Comparison of ENCODE assay signal across 28 mouse cellular contexts in the genomic region with DNA sequence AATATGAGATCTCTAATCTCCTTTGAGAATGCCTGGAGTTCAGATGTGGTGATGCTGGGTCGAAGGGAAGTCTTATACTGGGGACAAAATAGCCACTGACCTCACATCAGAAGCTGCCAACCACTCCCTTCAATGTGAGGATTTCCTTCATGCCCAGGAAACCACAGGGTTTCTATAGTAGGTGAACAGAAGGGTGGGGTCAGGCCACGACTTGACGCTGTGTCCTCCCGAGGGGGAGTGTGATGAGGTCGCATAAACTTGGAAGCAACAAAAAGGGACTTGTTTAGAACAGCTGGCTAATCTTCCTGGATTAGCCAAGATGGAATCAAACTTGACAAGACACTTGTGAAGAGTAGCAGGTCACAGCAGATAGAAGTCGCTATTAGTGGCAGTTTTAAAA.
DNase-seq lines count a peak whose midpoint lies in the region; ATAC-seq and TF ChIP-seq lines count a peak whose summit lies in the region.
"Had no signal": no experiment of that assay in that cellular context is flagged by ENCODE, and none has a peak within 500 bp of the region (broad histone marks: within the 10 kb centered on the region; RNA-seq: fewer than 3 reads in every experiment).

No protein-coding gene starts in this region.

- H3K4me2 ChIP-seq in lung, postnatal 0 days (replicated peaks; ENCODE audit: low read depth, low read length): no peak overlapping the region
- no peak overlapping the region for H3K4me2 ChIP-seq in neural tube, embryonic 15.5 days
- H3K4me2 ChIP-seq: forebrain, embryonic 15.5 days; heart, embryonic 11.5 days; limb, embryonic 12.5 days; liver, embryonic 12.5 days; lung, embryonic 14.5 days; midbrain, embryonic 13.5 days; neural tube, embryonic 13.5 days had no signal

- intact Hi-C loops in left cerebral cortex, postnatal 25 days (cut with DNase I): no loop called here

- no peak for TF ChIP-seq POLR2A in lung, adult 2 months (IDR thresholded peaks at IDR 0.05; ENCODE audit: borderline replicate concordance, extremely low read depth, low read depth, low read length)

- H3K27ac ChIP-seq in lung, postnatal 0 days (ENCODE audit: low read length): no peak overlapping the region
- H3K27ac ChIP-seq in neural tube, embryonic 15.5 days (replicated peaks): no peak overlapping the region
- H3K27ac ChIP-seq: forebrain, embryonic 15.5 days; hindbrain, embryonic 10.5 days; hindbrain, postnatal 0 days; layer of hippocampus, adult 2 months; limb, embryonic 12.5 days; liver, embryonic 12.5 days; midbrain, embryonic 13.5 days; neural tube, embryonic 13.5 days had no signal

- TF ChIP-seq EP300 in lung, postnatal 0 days (IDR thresholded peaks at IDR 0.05): peak; percentile 70

- no peaks in the 10 kb centered on the region; the same call in 1 of the 2 replicates for H3K4me1 ChIP-seq in lung, postnatal 0 days (ENCODE audit: insufficient read depth, low read depth, low read length)
- H3K4me1 ChIP-seq in lung, adult 2 months (ENCODE audit: control insufficient read depth, insufficient read depth, low read length): peaks cover 17% of the 10 kb centered on the region
- peaks cover 5% of the 10 kb centered on the region; the same call in 1 of the 2 replicates for H3K4me1 ChIP-seq in neural tube, embryonic 15.5 days
- H3K4me1 ChIP-seq: liver, embryonic 12.5 days; neural tube, embryonic 13.5 days had no signal

- no peaks in the 10 kb centered on the region for H3K9me3 ChIP-seq in lung, postnatal 0 days (ENCODE audit: low read length)
- H3K9me3 ChIP-seq in neural tube, embryonic 15.5 days (replicated peaks): no peaks in the 10 kb centered on the region
- H3K9me3 ChIP-seq: forebrain, embryonic 15.5 days; G1E; hindbrain, embryonic 10.5 days; limb, embryonic 12.5 days; liver, embryonic 12.5 days; megakaryocyte, embryonic 14.5 days; midbrain, embryonic 13.5 days; neural tube, embryonic 13.5 days had no signal

- no peak overlapping the region for H3K4me3 ChIP-seq in lung, postnatal 0 days (ENCODE audit: low read depth, low read length)
- H3K4me3 ChIP-seq in lung, adult 2 months (replicated peaks; ENCODE audit: extremely low read depth, low read depth, low read length): no peak overlapping the region
- no peak overlapping the region for H3K4me3 ChIP-seq in neural tube, embryonic 15.5 days (replicated peaks)
- H3K4me3 ChIP-seq: forebrain, embryonic 15.5 days; hindbrain, embryonic 10.5 days; layer of hippocampus, adult 2 months; limb, embryonic 12.5 days; liver, embryonic 12.5 days; megakaryocyte, embryonic 14.5 days; midbrain, embryonic 13.5 days; neural tube, embryonic 13.5 days had no signal

- DNase-seq in lung, postnatal 0 days (ENCODE audit: low spot score): peak; percentile 66
- DNase-seq in lung, adult 2 months: no peak
- DNase-seq in 416B (ENCODE audit: low read depth): peak; percentile 82
- peak; percentile 12 for DNase-seq in CD4-positive helper T cell, adult 2 months (ENCODE audit: low read depth, low spot score)
- no peak for DNase-seq in left cerebral cortex, postnatal 25 days (ENCODE audit: low spot score in 2 of 2)
- DNase-seq: cerebellum, adult 11 months; cerebellum, postnatal 10 days; embryo, embryonic 11 days; gastrocnemius, postnatal 10 days; kidney, adult 8-10 months; kidney, postnatal 14 days; lung, embryonic 14.5 days; thymus, postnatal 25 days had no signal

- WGBS in lung, postnatal 0 days: 38% methylated on average over 6 of the region's 6 CpGs
- 30% methylated on average over 6 of the region's 6 CpGs for WGBS in lung, adult 2 months
- 73% methylated on average over 6 of the region's 6 CpGs for WGBS in neural tube, embryonic 15.5 days

- no peaks in the 10 kb centered on the region for H3K36me3 ChIP-seq in lung, postnatal 0 days (ENCODE audit: insufficient read depth, low read length)
- H3K36me3 ChIP-seq in neural tube, embryonic 15.5 days: no peaks in the 10 kb centered on the region
- H3K36me3 ChIP-seq: forebrain, embryonic 15.5 days; G1E; hindbrain, embryonic 10.5 days; limb, embryonic 12.5 days; liver, embryonic 12.5 days; midbrain, embryonic 13.5 days; neural tube, embryonic 13.5 days had no signal

- H3K27me3 ChIP-seq in lung, postnatal 0 days (replicated peaks; ENCODE audit: insufficient read depth, low read length): no peaks in the 10 kb centered on the region
- H3K27me3 ChIP-seq in neural tube, embryonic 15.5 days (replicated peaks): no peaks in the 10 kb centered on the region
- H3K27me3 ChIP-seq: forebrain, embryonic 15.5 days; limb, embryonic 12.5 days; midbrain, embryonic 13.5 days; neural tube, embryonic 13.5 days; Patski had no signal

- peak; percentile 68 for ATAC-seq in lung, postnatal 0 days
- peak; percentile 25; the same call in 1 of the 2 replicates for ATAC-seq in megakaryocyte, adult 5-6 weeks (ENCODE audit: poor library complexity, severe bottlenecking)
- no peak for ATAC-seq in inflammation-experienced regulatory T-cells, adult 6 months
- ATAC-seq in neural tube, embryonic 15.5 days (ENCODE audit: low FRiP score): no peak
- ATAC-seq: forebrain, embryonic 15.5 days; hindbrain, postnatal 0 days; liver, embryonic 12.5 days; midbrain, embryonic 13.5 days; Patski had no signal

- TF ChIP-seq CTCF in lung, postnatal 0 days (IDR thresholded peaks at IDR 0.05): no peak
- no peak for TF ChIP-seq CTCF in lung, adult 2 months (IDR thresholded peaks at IDR 0.05; ENCODE audit: insufficient read depth, low read length)

- H3K9ac ChIP-seq in lung, postnatal 0 days (replicated peaks; ENCODE audit: low read depth): no peak overlapping the region
- H3K9ac ChIP-seq in neural tube, embryonic 15.5 days (replicated peaks): no peak overlapping the region
- H3K9ac ChIP-seq: forebrain, embryonic 15.5 days; limb, embryonic 12.5 days; liver, embryonic 12.5 days; lung, embryonic 14.5 days; midbrain, embryonic 13.5 days; neural tube, embryonic 13.5 days had no signal

Comparison
In these comparisons a context has a peak if more than half of its experiments do, and no peak if none do; other contexts are left out.
1. DNase-seq: peak in lung, postnatal 0 days (single experiment), 416B (single experiment) and CD4-positive helper T cell, adult 2 months (single experiment); none in lung, adult 2 months (single experiment) and left cerebral cortex, postnatal 25 days (0 of 2).
2. ATAC-seq: peak in lung, postnatal 0 days (single experiment) and megakaryocyte, adult 5-6 weeks (single experiment); none in inflammation-experienced regulatory T-cells, adult 6 months (single experiment) and neural tube, embryonic 15.5 days (single experiment).